11 mouse cellular contexts compared by ENCODE assay signal in genomic region chr7:73614840-73615555, GRCm38 (mm10).
A peak's percentile ranks its signal among the peaks of the same experiment; 100 is the strongest.
DNase-seq lines count a peak whose midpoint lies in the region; ATAC-seq and TF ChIP-seq lines count a peak whose summit lies in the region.
"Had no signal": no experiment of that assay in that cellular context is flagged by ENCODE, and none has a peak within 500 bp of the region (broad histone marks: within the 10 kb centered on the region; RNA-seq: fewer than 3 reads in every experiment).

No protein-coding gene starts in this region.

- no peaks in the 10 kb centered on the region for H3K9me3 ChIP-seq in heart, embryonic 13.5 days
- no peaks in the 10 kb centered on the region for H3K9me3 ChIP-seq in limb, embryonic 10.5 days (replicated peaks)

- H3K4me2 ChIP-seq in heart, embryonic 13.5 days = no peak overlapping the region
- H3K4me2 ChIP-seq: liver, embryonic 11.5 days had no signal

- WGBS in heart, embryonic 13.5 days = 70% methylated on average over 8 of the region's 8 CpGs
- WGBS in limb, embryonic 10.5 days = 84% methylated on average over 8 of the region's 8 CpGs

- DNase-seq in heart, adult 18-20 months = no peak
- DNase-seq in testis, postnatal 10 days (ENCODE audit: low spot score) = no peak
- DNase-seq in limb, embryonic 10.5 days (ENCODE audit: low spot score) = no peak
- DNase-seq in left cerebral cortex, postnatal 25 days (ENCODE audit: low spot score in 2 of 2) = no peak
- DNase-seq in layer of hippocampus, adult 18-20 months (ENCODE audit: low spot score in 2 of 2) = no peak
- no peak for DNase-seq in thymus, postnatal 36 days
- DNase-seq: adrenal gland, adult 2 months; thymus, postnatal 25 days had no signal

- peaks cover 40% of the 10 kb centered on the region for H3K4me1 ChIP-seq in heart, embryonic 13.5 days
- peaks cover 12% of the 10 kb centered on the region for H3K4me1 ChIP-seq in testis, adult 2 months (ENCODE audit: control insufficient read depth, insufficient read depth, low read length)
- H3K4me1 ChIP-seq in limb, embryonic 10.5 days = peaks cover 53% of the 10 kb centered on the region

- H3K27ac ChIP-seq in heart, embryonic 13.5 days (replicated peaks) = peak overlapping the region; percentile 20; the same call in 1 of the 2 replicates
- peak overlapping the region; percentile 66 for H3K27ac ChIP-seq in testis, adult 2 months (ENCODE audit: control insufficient read depth, insufficient read depth, low read depth, low read length)
- H3K27ac ChIP-seq in limb, embryonic 10.5 days = peak overlapping the region; percentile 69

- no peak for TF ChIP-seq CTCF in testis, adult 2 months (IDR thresholded peaks at IDR 0.05; ENCODE audit: control insufficient read depth, insufficient read depth, insufficient replicate concordance, low read depth, low read length)

- H3K27me3 ChIP-seq in heart, embryonic 13.5 days (replicated peaks) = no peaks in the 10 kb centered on the region
- no peaks in the 10 kb centered on the region for H3K27me3 ChIP-seq in testis, adult 2 months (ENCODE audit: control insufficient read depth, insufficient read depth, low read length)
- H3K27me3 ChIP-seq in limb, embryonic 10.5 days (ENCODE audit: low read depth, poor library complexity, severe bottlenecking) = no peaks in the 10 kb centered on the region

- TF ChIP-seq POLR2A in testis, adult 2 months (IDR thresholded peaks at IDR 0.05; ENCODE audit: control insufficient read depth, low read depth, low read length) = no peak

- no peak overlapping the region for H3K4me3 ChIP-seq in heart, embryonic 13.5 days
- no peak overlapping the region for H3K4me3 ChIP-seq in testis, adult 2 months (ENCODE audit: control insufficient read depth, low read depth, low read length)
- H3K4me3 ChIP-seq in limb, embryonic 10.5 days = no peak overlapping the region

- ATAC-seq in heart, embryonic 13.5 days (ENCODE audit: extremely low read depth, insufficient number of reproducible peaks, low FRiP score, low TSS enrichment) = no peak

- no peak overlapping the region for H3K9ac ChIP-seq in heart, embryonic 13.5 days

- intact Hi-C loops in left cerebral cortex, postnatal 25 days (cut with DNase I) = no loop called here

- no peaks in the 10 kb centered on the region for H3K36me3 ChIP-seq in heart, embryonic 13.5 days
- no peaks in the 10 kb centered on the region for H3K36me3 ChIP-seq in testis, adult 2 months (ENCODE audit: control insufficient read depth, insufficient read depth, low read length)
- no peaks in the 10 kb centered on the region for H3K36me3 ChIP-seq in limb, embryonic 10.5 days
